Mouse (Mus musculus): ENCODE data around the gene Spryd3. TPM values are rescaled to one million over a fixed set of nuclear protein-coding genes. Genes with fewer than 3 reads are reported as not detected.
"Not testable (repeated sequence)": the region's sequence is repeated elsewhere in the genome, so short reads cannot be mapped to it uniquely, and the experiment has no call there.

Gene Spryd3
- polyA plus RNA-seq, 1 experiment from 2014 or later = 95.9 TPM

- Histone ChIP-seq H3K27me3 (ENCODE audit: control insufficient read depth, insufficient read depth, low read depth, low read length) (no peaks in the 10 kb centered on the region), H3K4me2 (ENCODE audit: low read length) (no peak overlapping the region), H3K9me3 (replicated peaks; ENCODE audit: control insufficient read depth, low read length, poor library complexity, severe bottlenecking) (no peaks in the 10 kb centered on the region), H3K27ac (ENCODE audit: low read length) (no peak overlapping the region), H3K4me3 (ENCODE audit: low read depth, low read length) (no peak overlapping the region), H3K4me1 (ENCODE audit: control insufficient read depth, insufficient read depth, low read length) (no peaks in the 10 kb centered on the region), H3K9ac (ENCODE audit: low read depth, low read length) (no peak overlapping the region), H3K36me3 (ENCODE audit: control insufficient read depth, insufficient read depth, low read length) (peaks cover 76% of the 10 kb centered on the region)
- 89% methylated on average over 1 of the region's 1 CpGs for WGBS
- ATAC-seq = no peak
Observed at GRCm38 (mm10) chr15:102091688-102092087, 44.3 kb downstream of the Spryd3 start.

- WGBS = 89% methylated on average over 12 of the region's 12 CpGs
- Histone ChIP-seq H3K9ac (ENCODE audit: low read depth, low read length) (no peak overlapping the region), H3K9me3 (replicated peaks; ENCODE audit: control insufficient read depth, low read length, poor library complexity, severe bottlenecking) (no peaks in the 10 kb centered on the region), H3K36me3 (ENCODE audit: control insufficient read depth, insufficient read depth, low read length) (peaks cover 79% of the 10 kb centered on the region), H3K27ac (ENCODE audit: low read length) (no peak overlapping the region), H3K27me3 (ENCODE audit: control insufficient read depth, insufficient read depth, low read depth, low read length) (no peaks in the 10 kb centered on the region), H3K4me3 (ENCODE audit: low read depth, low read length) (no peak overlapping the region), H3K4me1 (ENCODE audit: control insufficient read depth, insufficient read depth, low read length) (no peaks in the 10 kb centered on the region), H3K4me2 (ENCODE audit: low read length) (no peak overlapping the region)
- no peak for ATAC-seq
Observed at GRCm38 (mm10) chr15:102091063-102091679, 44.9 kb downstream of the Spryd3 start.

GRCm38 (mm10) chr15:102089914-102090585, 46.0 kb downstream of the Spryd3 start:
- Histone ChIP-seq H3K9me3 (replicated peaks; ENCODE audit: control insufficient read depth, low read length, poor library complexity, severe bottlenecking) (no peaks in the 10 kb centered on the region), H3K9ac (ENCODE audit: low read depth, low read length) (no peak overlapping the region), H3K4me3 (ENCODE audit: low read depth, low read length) (no peak overlapping the region), H3K36me3 (ENCODE audit: control insufficient read depth, insufficient read depth, low read length) (peaks cover 75% of the 10 kb centered on the region), H3K4me2 (ENCODE audit: low read length) (no peak overlapping the region), H3K27ac (ENCODE audit: low read length) (no peak overlapping the region), H3K27me3 (ENCODE audit: control insufficient read depth, insufficient read depth, low read depth, low read length) (no peaks in the 10 kb centered on the region), H3K4me1 (ENCODE audit: control insufficient read depth, insufficient read depth, low read length) (no peaks in the 10 kb centered on the region)
- no peak for ATAC-seq
- WGBS = 88% methylated on average over 12 of the region's 12 CpGs

- H3K27me3 ChIP-seq (ENCODE audit: control insufficient read depth, insufficient read depth, low read depth, low read length) = no peaks in the 10 kb centered on the region
- 90% methylated on average over 4 of the region's 4 CpGs for WGBS
- no peak overlapping the region for H3K4me3 ChIP-seq (ENCODE audit: low read depth, low read length)
- H3K27ac ChIP-seq (ENCODE audit: low read length) = no peak overlapping the region
- peaks cover 26% of the 10 kb centered on the region for H3K36me3 ChIP-seq (ENCODE audit: control insufficient read depth, insufficient read depth, low read length)
- H3K9me3 ChIP-seq (replicated peaks; ENCODE audit: control insufficient read depth, low read length, poor library complexity, severe bottlenecking) = no peaks in the 10 kb centered on the region
- H3K4me2 ChIP-seq (ENCODE audit: low read length) = no peak overlapping the region
- no peak overlapping the region for H3K9ac ChIP-seq (ENCODE audit: low read depth, low read length)
- no peaks in the 10 kb centered on the region for H3K4me1 ChIP-seq (ENCODE audit: control insufficient read depth, insufficient read depth, low read length)
- ATAC-seq = no peak
Observed at GRCm38 (mm10) chr15:102083028-102083427, 53.0 kb downstream of the Spryd3 start.

GRCm38 (mm10) chr15:102082148-102082547, 53.9 kb downstream of the Spryd3 start:
- Histone ChIP-seq H3K27me3 (ENCODE audit: control insufficient read depth, insufficient read depth, low read depth, low read length) (no peaks in the 10 kb centered on the region), H3K36me3 (ENCODE audit: control insufficient read depth, insufficient read depth, low read length) (peaks cover 20% of the 10 kb centered on the region), H3K4me2 (ENCODE audit: low read length) (no peak overlapping the region), H3K9ac (ENCODE audit: low read depth, low read length) (no peak overlapping the region), H3K4me1 (ENCODE audit: control insufficient read depth, insufficient read depth, low read length) (no peaks in the 10 kb centered on the region), H3K9me3 (replicated peaks; ENCODE audit: control insufficient read depth, low read length, poor library complexity, severe bottlenecking) (no peaks in the 10 kb centered on the region), H3K27ac (ENCODE audit: low read length) (no peak overlapping the region), H3K4me3 (ENCODE audit: low read depth, low read length) (no peak overlapping the region)
- ATAC-seq = no peak
- WGBS = 93% methylated on average over 4 of the region's 4 CpGs

GRCm38 (mm10) chr15:102080429-102080828, 55.6 kb downstream of the Spryd3 start:
- Histone ChIP-seq H3K36me3 (ENCODE audit: control insufficient read depth, insufficient read depth, low read length) (peaks cover 8% of the 10 kb centered on the region), H3K27ac (ENCODE audit: low read length) (no peak overlapping the region), H3K4me1 (ENCODE audit: control insufficient read depth, insufficient read depth, low read length) (peaks cover 9% of the 10 kb centered on the region), H3K4me2 (ENCODE audit: low read length) (no peak overlapping the region), H3K9me3 (replicated peaks; ENCODE audit: control insufficient read depth, low read length, poor library complexity, severe bottlenecking) (no peaks in the 10 kb centered on the region), H3K27me3 (ENCODE audit: control insufficient read depth, insufficient read depth, low read depth, low read length) (no peaks in the 10 kb centered on the region), H3K9ac (ENCODE audit: low read depth, low read length) (no peak overlapping the region), H3K4me3 (ENCODE audit: low read depth, low read length) (no peak overlapping the region)
- ATAC-seq = no peak
- WGBS = 74% methylated on average over 2 of the region's 2 CpGs

- not testable (repeated sequence) for H3K4me2 ChIP-seq (ENCODE audit: low read length); H3K27me3 ChIP-seq (ENCODE audit: control insufficient read depth, insufficient read depth, low read depth, low read length); H3K27ac ChIP-seq (ENCODE audit: low read length); H3K9ac ChIP-seq (ENCODE audit: low read depth, low read length); H3K36me3 ChIP-seq (ENCODE audit: control insufficient read depth, insufficient read depth, low read length); H3K9me3 ChIP-seq (replicated peaks; ENCODE audit: control insufficient read depth, low read length, poor library complexity, severe bottlenecking); ATAC-seq; H3K4me3 ChIP-seq (ENCODE audit: low read depth, low read length)
- 80% methylated on average over 8 of the region's 8 CpGs for WGBS
- peaks cover 14% of the 10 kb centered on the region for H3K4me1 ChIP-seq (ENCODE audit: control insufficient read depth, insufficient read depth, low read length)
Observed at GRCm38 (mm10) chr15:102079924-102080323, 56.1 kb downstream of the Spryd3 start.

GRCm38 (mm10) chr15:102079221-102079620, 56.8 kb downstream of the Spryd3 start:
- no peaks in the 10 kb centered on the region for H3K9me3 ChIP-seq (replicated peaks; ENCODE audit: control insufficient read depth, low read length, poor library complexity, severe bottlenecking)
- H3K9ac ChIP-seq (ENCODE audit: low read depth, low read length) = no peak overlapping the region
- H3K27me3 ChIP-seq (ENCODE audit: control insufficient read depth, insufficient read depth, low read depth, low read length) = no peaks in the 10 kb centered on the region
- H3K4me3 ChIP-seq (ENCODE audit: low read depth, low read length) = no peak overlapping the region
- peaks cover 2% of the 10 kb centered on the region for H3K36me3 ChIP-seq (ENCODE audit: control insufficient read depth, insufficient read depth, low read length)
- no peak for ATAC-seq
- H3K4me1 ChIP-seq (ENCODE audit: control insufficient read depth, insufficient read depth, low read length) = peaks cover 18% of the 10 kb centered on the region
- WGBS = 88% methylated on average over 4 of the region's 4 CpGs
- H3K27ac ChIP-seq (ENCODE audit: low read length) = no peak overlapping the region
- no peak overlapping the region for H3K4me2 ChIP-seq (ENCODE audit: low read length)

- 92% methylated on average over 2 of the region's 2 CpGs for WGBS
- no peak for ATAC-seq
- Histone ChIP-seq H3K4me1 (ENCODE audit: control insufficient read depth, insufficient read depth, low read length) (peaks cover 21% of the 10 kb centered on the region), H3K4me3 (ENCODE audit: low read depth, low read length) (no peak overlapping the region), H3K36me3 (ENCODE audit: control insufficient read depth, insufficient read depth, low read length) (no peaks in the 10 kb centered on the region), H3K4me2 (ENCODE audit: low read length) (no peak overlapping the region), H3K9ac (ENCODE audit: low read depth, low read length) (no peak overlapping the region), H3K27ac (ENCODE audit: low read length) (no peak overlapping the region), H3K9me3 (replicated peaks; ENCODE audit: control insufficient read depth, low read length, poor library complexity, severe bottlenecking) (no peaks in the 10 kb centered on the region), H3K27me3 (ENCODE audit: control insufficient read depth, insufficient read depth, low read depth, low read length) (no peaks in the 10 kb centered on the region)
Observed at GRCm38 (mm10) chr15:102077111-102077677, 58.8 kb downstream of the Spryd3 start.

Measured in midbrain, embryonic 16.5 days (tissue).